In genomic region chr11:6414751-6415550, GRCm38 (mm10) we compare ENCODE assay signal across 8 mouse cellular contexts. TPM values are rescaled to one million over a fixed set of nuclear protein-coding genes. Genes with fewer than 3 reads are reported as not detected.
DNase-seq lines count a peak whose midpoint lies in the region; ATAC-seq lines count a peak whose summit lies in the region.

Ppia (plus strand) TSS chr11:6415443.

- H3K27ac ChIP-seq in intestine, embryonic 15.5 days = peak within 1 kb of the TSS; percentile 98
- H3K27ac ChIP-seq in liver, embryonic 15.5 days (replicated peaks) = peak within 1 kb of the TSS; percentile 94
- peak within 1 kb of the TSS; percentile 98 for H3K27ac ChIP-seq in neural tube, embryonic 15.5 days (replicated peaks)

- peak within 1 kb of the TSS; percentile 96 for H3K9ac ChIP-seq in intestine, embryonic 15.5 days
- peak within 1 kb of the TSS; percentile 75 for H3K9ac ChIP-seq in liver, embryonic 15.5 days
- H3K9ac ChIP-seq in neural tube, embryonic 15.5 days (replicated peaks) = peak within 1 kb of the TSS; percentile 83

- DNase-seq in urinary bladder, postnatal 14 days (ENCODE audit: low spot score) = peak; percentile 71
- DNase-seq in urinary bladder, postnatal 4 days (ENCODE audit: low spot score in 2 of 2) = no peak
- DNase-seq in gastrocnemius, postnatal 36 days = no peak
- no peak for DNase-seq in retina, postnatal 1 day

- intact Hi-C loops in gastrocnemius, postnatal 36 days (cut with DNase I) = no loop called here

- peak within 1 kb of the TSS; percentile 89 for H3K4me3 ChIP-seq in intestine, embryonic 15.5 days (replicated peaks)
- H3K4me3 ChIP-seq in liver, embryonic 15.5 days (replicated peaks) = peak within 1 kb of the TSS; percentile 80
- H3K4me3 ChIP-seq in neural tube, embryonic 15.5 days (replicated peaks) = peak within 1 kb of the TSS; percentile 68

- no peaks in the 10 kb centered on the region for H3K27me3 ChIP-seq in intestine, embryonic 15.5 days (replicated peaks)
- no peaks in the 10 kb centered on the region for H3K27me3 ChIP-seq in liver, embryonic 15.5 days
- H3K27me3 ChIP-seq in neural tube, embryonic 15.5 days (replicated peaks) = no peaks in the 10 kb centered on the region

- H3K9me3 ChIP-seq in intestine, embryonic 15.5 days = no peaks in the 10 kb centered on the region
- H3K9me3 ChIP-seq in liver, embryonic 15.5 days (replicated peaks) = peaks cover 18% of the 10 kb centered on the region
- H3K9me3 ChIP-seq in neural tube, embryonic 15.5 days (replicated peaks) = no peaks in the 10 kb centered on the region

- peak within 1 kb of the TSS; percentile 89 for H3K4me2 ChIP-seq in intestine, embryonic 15.5 days (replicated peaks)
- peak within 1 kb of the TSS; percentile 93 for H3K4me2 ChIP-seq in liver, embryonic 15.5 days
- peak within 1 kb of the TSS; percentile 84 for H3K4me2 ChIP-seq in neural tube, embryonic 15.5 days

- peak; percentile 64 for ATAC-seq in common myeloid progenitor, adult 5-6 weeks (replicated peaks; ENCODE audit: low read depth, poor library complexity, severe bottlenecking)
- peak; percentile 69 for ATAC-seq in intestine, embryonic 15.5 days
- ATAC-seq in liver, embryonic 15.5 days (ENCODE audit: insufficient read depth) = peak; percentile 53
- peak; percentile 56 for ATAC-seq in neural tube, embryonic 15.5 days (ENCODE audit: low FRiP score)

- H3K36me3 ChIP-seq in intestine, embryonic 15.5 days = peaks cover 4% of the 10 kb centered on the region
- peaks cover 33% of the 10 kb centered on the region for H3K36me3 ChIP-seq in liver, embryonic 15.5 days (replicated peaks)
- H3K36me3 ChIP-seq in neural tube, embryonic 15.5 days = peaks cover 12% of the 10 kb centered on the region

- 8% methylated on average over 21 of the region's 21 CpGs for WGBS in intestine, embryonic 15.5 days
- WGBS in liver, embryonic 15.5 days (ENCODE audit: insufficient replicate concordance) = 9% methylated on average over 21 of the region's 21 CpGs
- WGBS in neural tube, embryonic 15.5 days = 10% methylated on average over 21 of the region's 21 CpGs

- H3K4me1 ChIP-seq in intestine, embryonic 15.5 days (replicated peaks) = peaks cover 10% of the 10 kb centered on the region; the same call in 1 of the 2 replicates
- peaks cover 53% of the 10 kb centered on the region for H3K4me1 ChIP-seq in liver, embryonic 15.5 days (replicated peaks)
- H3K4me1 ChIP-seq in neural tube, embryonic 15.5 days = peaks cover 32% of the 10 kb centered on the region

RNA-seq across cellular contexts. Expression of gene Ppia, which starts in this region (rescaled TPM):
- total RNA-seq in common myeloid progenitor, adult 5-6 weeks (2017) = 2,015 and 2,091 TPM in 2 replicates
- 100 to 1,000 TPM; 206 to 211 TPM for total RNA-seq in gastrocnemius, postnatal 36 days (2021)
- 5,895 and 6,298 TPM in 2 replicates for polyA plus RNA-seq in intestine, embryonic 15.5 days (2015; fragmentation: Nextera tagmentation; extraction: Ambion mirVana)
- 2,223 and 2,518 TPM in 2 replicates for polyA plus RNA-seq in liver, embryonic 15.5 days (2015; fragmentation: Nextera tagmentation; extraction: Ambion mirVana)
- polyA plus RNA-seq in neural tube, embryonic 15.5 days (2015; fragmentation: Nextera tagmentation; extraction: Ambion mirVana) = 4,598 and 4,773 TPM in 2 replicates
